ENCODE assay signal across 8 mouse cellular contexts in genomic region chr1:52118860-52119591, GRCm38 (mm10). TPM values are rescaled to one million over a fixed set of nuclear protein-coding genes. Genes with fewer than 3 reads are reported as not detected.
DNase-seq lines count a peak whose midpoint lies in the region; ATAC-seq and TF ChIP-seq lines count a peak whose summit lies in the region.

Stat1 (plus strand) TSS chr1:52119440.

- peaks cover 24% of the 10 kb centered on the region for H3K4me1 ChIP-seq in erythroblast, embryonic 14.5 days (ENCODE audit: control insufficient read depth)
- peaks cover 9% of the 10 kb centered on the region; the same call in 1 of the 2 replicates for H3K4me1 ChIP-seq in heart, embryonic 12.5 days (replicated peaks)
- peaks cover 7% of the 10 kb centered on the region; the same call in 1 of the 2 replicates for H3K4me1 ChIP-seq in kidney, postnatal 0 days (replicated peaks; ENCODE audit: insufficient read depth, low read length)
- peaks cover 2% of the 10 kb centered on the region for H3K4me1 ChIP-seq in liver, embryonic 11.5 days (replicated peaks; ENCODE audit: control insufficient read depth, insufficient read depth, low read length)
- H3K4me1 ChIP-seq in stomach, embryonic 14.5 days (ENCODE audit: control insufficient read depth, insufficient read depth, low read length), result peaks cover 5% of the 10 kb centered on the region; the same call in 1 of the 2 replicates

- WGBS in heart, embryonic 12.5 days, result 4% methylated on average over 37 of the region's 37 CpGs
- 4% methylated on average over 37 of the region's 37 CpGs for WGBS in kidney, postnatal 0 days
- 4% methylated on average over 37 of the region's 37 CpGs for WGBS in liver, embryonic 11.5 days
- WGBS in stomach, embryonic 14.5 days, result 4% methylated on average over 37 of the region's 37 CpGs

- H3K4me2 ChIP-seq in heart, embryonic 12.5 days, result peak within 1 kb of the TSS; percentile 99
- H3K4me2 ChIP-seq in kidney, postnatal 0 days (ENCODE audit: low read length), result peak within 1 kb of the TSS; percentile 91
- H3K4me2 ChIP-seq in liver, embryonic 11.5 days, result peak within 1 kb of the TSS; percentile 85
- H3K4me2 ChIP-seq in stomach, embryonic 14.5 days (replicated peaks; ENCODE audit: low read depth, low read length), result peak within 1 kb of the TSS; percentile 85

- no peaks in the 10 kb centered on the region for H3K9me3 ChIP-seq in erythroblast, embryonic 14.5 days (ENCODE audit: control insufficient read depth, low read length)
- H3K9me3 ChIP-seq in heart, embryonic 12.5 days (replicated peaks), result no peaks in the 10 kb centered on the region
- no peaks in the 10 kb centered on the region for H3K9me3 ChIP-seq in kidney, postnatal 0 days (replicated peaks; ENCODE audit: low read length)
- no peaks in the 10 kb centered on the region for H3K9me3 ChIP-seq in liver, embryonic 11.5 days (ENCODE audit: control insufficient read depth, low read length)
- no peaks in the 10 kb centered on the region for H3K9me3 ChIP-seq in stomach, embryonic 14.5 days (ENCODE audit: control insufficient read depth, low read depth, low read length)

- peak within 1 kb of the TSS; percentile 61 for H3K27ac ChIP-seq in heart, embryonic 12.5 days (ENCODE audit: poor library complexity, severe bottlenecking)
- peak within 1 kb of the TSS; percentile 63 for H3K27ac ChIP-seq in kidney, postnatal 0 days
- peak within 1 kb of the TSS; percentile 62 for H3K27ac ChIP-seq in liver, embryonic 11.5 days (ENCODE audit: low read depth, low read length)
- H3K27ac ChIP-seq in stomach, embryonic 14.5 days (ENCODE audit: low read length), result peak within 1 kb of the TSS; percentile 15; the same call in 1 of the 2 replicates

- ATAC-seq in heart, embryonic 12.5 days (ENCODE audit: insufficient number of reproducible peaks, low FRiP score), result peak; percentile 97
- peak; percentile 95 for ATAC-seq in kidney, postnatal 0 days (replicated peaks; ENCODE audit: low FRiP score, low read depth)
- peak; percentile 91 for ATAC-seq in liver, embryonic 11.5 days (replicated peaks; ENCODE audit: low FRiP score)
- peak; percentile 93 for ATAC-seq in stomach, embryonic 14.5 days (ENCODE audit: insufficient number of reproducible peaks, insufficient read depth, low FRiP score, low read depth)

- DNase-seq in brain, embryonic 14.5 days (ENCODE audit: low read depth), result peak; percentile 96
- DNase-seq in kidney, postnatal 0 days (ENCODE audit: low spot score), result peak; percentile 95
- DNase-seq in liver, embryonic 11.5 days (ENCODE audit: low spot score), result peak; percentile 94
- peak; percentile 98 for DNase-seq in naive thymus-derived CD4-positive, alpha-beta T cell, adult 2 months (ENCODE audit: low read depth)

- TF ChIP-seq CTCF in C2C12 (IDR thresholded peaks at IDR 0.05; ENCODE audit: control insufficient read depth, insufficient read depth, insufficient read length), result no peak
- TF ChIP-seq CTCF in brain, embryonic 14.5 days (IDR thresholded peaks at IDR 0.05; ENCODE audit: borderline replicate concordance, extremely low read depth, insufficient read depth, insufficient read length), result no peak
- peak; percentile 45 for TF ChIP-seq CTCF in kidney, postnatal 0 days (IDR thresholded peaks at IDR 0.05; ENCODE audit: low read depth)

- H3K4me3 ChIP-seq in C2C12 (ENCODE audit: insufficient read depth, poor library complexity, severe bottlenecking), result peak within 1 kb of the TSS; percentile 83
- peak within 1 kb of the TSS; percentile 89 for H3K4me3 ChIP-seq in erythroblast, embryonic 14.5 days (replicated peaks)
- peak within 1 kb of the TSS; percentile 95 for H3K4me3 ChIP-seq in heart, embryonic 12.5 days
- H3K4me3 ChIP-seq in kidney, postnatal 0 days (replicated peaks; ENCODE audit: low read depth, low read length), result peak within 1 kb of the TSS; percentile 95
- H3K4me3 ChIP-seq in liver, embryonic 11.5 days (ENCODE audit: low read depth, low read length), result peak within 1 kb of the TSS; percentile 89
- peak within 1 kb of the TSS; percentile 84 for H3K4me3 ChIP-seq in stomach, embryonic 14.5 days (ENCODE audit: low read depth, low read length)

- peak within 1 kb of the TSS; percentile 87 for H3K9ac ChIP-seq in heart, embryonic 12.5 days
- H3K9ac ChIP-seq in kidney, postnatal 0 days (ENCODE audit: low read depth, low read length), result peak within 1 kb of the TSS; percentile 81
- H3K9ac ChIP-seq in liver, embryonic 11.5 days (ENCODE audit: low read depth, low read length), result peak within 1 kb of the TSS; percentile 80
- H3K9ac ChIP-seq in stomach, embryonic 14.5 days (replicated peaks; ENCODE audit: low read depth, low read length), result peak within 1 kb of the TSS; percentile 45

- peaks cover 8% of the 10 kb centered on the region for H3K36me3 ChIP-seq in C2C12 (ENCODE audit: control insufficient read depth, insufficient read depth)
- peaks cover 11% of the 10 kb centered on the region for H3K36me3 ChIP-seq in erythroblast, embryonic 14.5 days (ENCODE audit: control insufficient read depth)
- peaks cover 4% of the 10 kb centered on the region; the same call in 1 of the 2 replicates for H3K36me3 ChIP-seq in heart, embryonic 12.5 days
- no peaks in the 10 kb centered on the region for H3K36me3 ChIP-seq in kidney, postnatal 0 days (ENCODE audit: insufficient read depth, low read length)
- H3K36me3 ChIP-seq in liver, embryonic 11.5 days (ENCODE audit: control insufficient read depth, insufficient read depth, low read length), result no peaks in the 10 kb centered on the region
- no peaks in the 10 kb centered on the region for H3K36me3 ChIP-seq in stomach, embryonic 14.5 days (ENCODE audit: control insufficient read depth, insufficient read depth, low read length)

- H3ac ChIP-seq in C2C12 (ENCODE audit: control insufficient read depth, insufficient read length, low read depth), result peak within 1 kb of the TSS; percentile 91

- H3K79me3 ChIP-seq in C2C12 (ENCODE audit: low read depth), result no peaks in the 10 kb centered on the region

- no peaks in the 10 kb centered on the region for H3K27me3 ChIP-seq in C2C12 (ENCODE audit: control insufficient read depth, insufficient read depth, insufficient read length)
- H3K27me3 ChIP-seq in erythroblast, embryonic 14.5 days (ENCODE audit: control insufficient read depth), result no peaks in the 10 kb centered on the region
- H3K27me3 ChIP-seq in heart, embryonic 12.5 days (replicated peaks), result no peaks in the 10 kb centered on the region
- H3K27me3 ChIP-seq in kidney, postnatal 0 days (ENCODE audit: insufficient read depth, low read length), result no peaks in the 10 kb centered on the region
- H3K27me3 ChIP-seq in liver, embryonic 11.5 days (replicated peaks; ENCODE audit: control insufficient read depth, insufficient read depth, low read length), result no peaks in the 10 kb centered on the region
- H3K27me3 ChIP-seq in stomach, embryonic 14.5 days (ENCODE audit: control insufficient read depth, insufficient read depth, low read length), result no peaks in the 10 kb centered on the region

- H3K79me2 ChIP-seq in C2C12 (ENCODE audit: control insufficient read depth, insufficient read depth), result peaks cover 9% of the 10 kb centered on the region

- TF ChIP-seq POLR2A in brain, embryonic 14.5 days (IDR thresholded peaks at IDR 0.05; ENCODE audit: borderline replicate concordance, extremely low read depth, insufficient read depth, insufficient read length, poor library complexity, severe bottlenecking), result peak; percentile 13; the same call in 1 of the 2 replicates

TF ChIP-seq in C2C12, 6 proteins besides CTCF, POLR2A, EP300 and RAD21:
- no peak for TF ChIP-seq USF1 (IDR thresholded peaks at IDR 0.05; ENCODE audit: low read depth)
- TF ChIP-seq MYOD1 (IDR thresholded peaks at IDR 0.05; ENCODE audit: control insufficient read depth, insufficient read length, low read depth), result no peak
- TF ChIP-seq MYOG (IDR thresholded peaks at IDR 0.05; ENCODE audit: control insufficient read depth, extremely low read depth, insufficient read length), result no peak
- no peak for TF ChIP-seq FOSL1 (IDR thresholded peaks at IDR 0.05; ENCODE audit: insufficient read depth, low read length, poor library complexity, severe bottlenecking)
- peak; percentile 65 for TF ChIP-seq CEBPB (IDR thresholded peaks at IDR 0.05; ENCODE audit: low read depth)
- TF ChIP-seq MAX (IDR thresholded peaks at IDR 0.05), result no peak

RNA-seq across cellular contexts. Expression of gene Stat1, which starts in this region (rescaled TPM):
- polyA plus RNA-seq in C2C12 (2012; fragmentation: generic; extraction: Trizol), result 8.3 TPM
- polyA plus RNA-seq in brain, embryonic 14.5 days (2012; rRNA removed), result 7.8 and 9.0 TPM in 2 replicates
- polyA plus RNA-seq in erythroblast, embryonic 14.5 days (2012), result 0.33 and 0.43 TPM in 2 replicates
- 28.9 and 31.4 TPM in 2 replicates for polyA plus RNA-seq in heart, embryonic 12.5 days (2016; fragmentation: Nextera tagmentation; extraction: Ambion mirVana)
- 32.4 and 36.9 TPM in 2 replicates for polyA plus RNA-seq in kidney, postnatal 0 days (2015; fragmentation: Nextera tagmentation; extraction: Ambion mirVana)
- 17.8 and 19.0 TPM in 2 replicates for polyA plus RNA-seq in liver, embryonic 11.5 days (2014; fragmentation: Nextera tagmentation; extraction: Ambion mirVana)
- 20.9 and 21.7 TPM in 2 replicates for polyA plus RNA-seq in stomach, embryonic 14.5 days (2014; fragmentation: Nextera tagmentation; extraction: Ambion mirVana)

Comparison
In these comparisons a context has a peak if more than half of its experiments do, and no peak if none do; other contexts are left out.
1. Peak in every context shown above with its lines: DNase-seq, ATAC-seq, H3K4me3 ChIP-seq and H3K27ac ChIP-seq.